Mouse (Mus musculus) MN1 (cell line): ENCODE measurements around the gene Adamtsl2.
A peak's percentile ranks its signal among the peaks of the same experiment; 100 is the strongest.

ENCODE experiments used
- DNase-seq: peaks from one replicate; pipeline ENCODE4 v3.0.0-alpha.2; 2016; ENCODE audit warnings: low spot score

Gene Adamtsl2

DNA sequence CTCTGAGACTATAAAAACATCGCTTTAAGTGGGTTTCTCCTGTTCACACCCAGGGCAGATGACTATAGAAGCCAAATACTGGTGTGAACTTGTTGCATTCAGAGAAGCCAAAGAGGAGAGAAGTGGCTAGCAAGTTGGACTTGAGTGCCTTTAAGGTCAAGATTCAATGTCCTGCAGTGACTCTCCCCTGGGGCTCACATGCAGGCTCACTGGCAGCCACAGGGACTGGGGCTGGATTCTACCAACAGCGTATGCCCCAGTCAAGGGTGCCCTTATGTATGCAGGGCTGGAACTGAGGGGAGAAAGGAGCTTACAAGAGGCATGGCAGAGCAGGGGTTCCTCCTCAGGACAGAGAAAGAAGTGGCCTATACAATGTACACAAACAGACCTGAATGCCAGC lies 40.6 kb downstream of the Adamtsl2 start:
- no peak for DNase-seq

DNA sequence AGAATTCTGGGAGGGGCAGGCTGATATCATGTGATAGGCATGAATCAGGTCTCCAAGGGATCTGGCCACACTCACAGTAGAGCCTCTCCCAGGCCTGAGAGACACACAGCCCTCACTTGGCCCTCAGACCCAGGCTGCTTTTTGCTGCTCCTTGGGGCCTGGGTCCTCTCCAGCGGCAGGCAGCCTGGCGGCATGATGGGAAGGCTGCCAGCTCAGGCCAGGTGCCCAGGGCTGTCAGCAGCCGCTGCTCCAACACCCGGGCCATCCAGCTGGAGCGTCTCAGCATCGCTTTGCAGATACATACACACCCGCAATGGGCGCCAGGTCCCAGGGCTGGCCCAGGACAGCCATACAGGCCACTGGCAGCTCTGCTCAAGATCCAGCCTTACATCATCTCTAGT lies 41.1 kb downstream of the Adamtsl2 start:
- DNase-seq: peak; percentile 84

DNA sequence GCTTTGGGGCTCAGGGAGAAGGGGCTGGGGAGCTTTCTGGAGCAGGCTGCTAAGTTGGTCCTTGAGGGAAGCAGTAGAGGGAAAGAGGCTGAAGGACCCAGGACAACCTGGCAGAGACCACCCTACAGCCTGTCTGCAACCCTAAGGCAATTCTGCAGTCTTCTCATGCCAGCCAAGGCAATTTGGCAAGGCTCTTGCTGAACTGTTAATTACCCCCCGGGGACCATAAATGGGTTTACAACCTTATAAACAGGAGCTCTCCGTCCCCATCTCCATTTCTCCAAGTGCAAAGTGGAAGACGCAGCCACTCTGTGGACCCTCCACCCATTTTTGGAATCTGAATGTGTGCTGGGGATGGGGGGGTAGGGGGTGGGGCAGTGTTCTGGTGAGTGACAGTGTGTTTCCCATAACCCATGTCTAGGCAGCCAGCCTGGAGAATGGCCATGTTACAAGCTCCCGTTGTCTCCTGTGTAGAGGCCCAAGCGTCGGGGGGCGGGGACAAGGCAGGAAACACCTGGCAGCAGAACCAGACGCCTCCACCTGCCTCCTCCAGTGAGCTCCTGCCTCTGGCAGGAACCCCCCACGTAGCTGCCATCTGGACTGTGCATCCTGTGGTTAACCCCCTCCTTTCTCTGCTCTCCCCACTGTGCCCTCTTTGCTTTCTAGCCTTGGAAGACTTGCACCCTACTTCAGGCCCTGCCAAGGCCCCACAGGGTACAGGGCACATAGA lies 42.6 kb downstream of the Adamtsl2 start:
- peak; percentile 55 for DNase-seq

DNA sequence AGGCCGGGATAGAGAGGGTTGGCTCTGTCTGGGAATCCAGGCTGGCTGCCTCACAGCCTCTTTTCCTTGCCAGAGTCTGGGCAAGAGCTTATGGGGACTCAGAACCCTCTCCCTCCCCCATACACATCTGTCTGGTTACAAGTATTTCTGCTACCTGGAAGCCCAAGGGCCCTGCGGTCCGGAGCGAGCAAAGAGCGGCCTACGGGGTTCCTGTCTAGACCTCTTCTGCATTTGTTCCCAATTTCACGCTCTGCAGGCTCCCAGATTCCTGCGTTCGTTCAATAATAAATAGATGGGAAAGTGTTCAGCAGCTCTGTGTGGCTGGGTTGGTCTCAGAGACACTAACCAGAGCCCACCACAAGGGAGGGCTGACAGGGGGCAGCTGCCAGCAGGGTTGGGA lies 43.4 kb downstream of the Adamtsl2 start:
- DNase-seq: no peak

DNA sequence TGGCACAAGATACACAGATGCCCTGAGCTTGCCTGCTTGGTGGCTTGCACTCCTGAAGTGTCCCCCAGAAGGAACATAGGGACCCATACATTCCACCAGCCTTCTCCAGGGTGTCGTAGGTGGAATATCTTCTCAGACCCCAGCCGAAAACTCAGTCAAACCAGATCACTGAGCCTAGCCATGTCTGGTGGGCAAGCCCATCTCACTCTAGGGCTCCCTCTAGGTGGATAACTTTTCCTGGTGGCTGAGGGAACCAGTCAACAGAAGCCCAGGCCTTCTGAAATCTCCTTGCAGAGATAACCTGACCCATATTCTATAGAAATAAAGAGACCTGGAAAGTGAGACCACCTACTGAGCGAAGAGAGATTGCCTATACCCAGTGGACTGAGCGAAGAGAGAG lies 43.9 kb downstream of the Adamtsl2 start:
- no peak for DNase-seq

DNA sequence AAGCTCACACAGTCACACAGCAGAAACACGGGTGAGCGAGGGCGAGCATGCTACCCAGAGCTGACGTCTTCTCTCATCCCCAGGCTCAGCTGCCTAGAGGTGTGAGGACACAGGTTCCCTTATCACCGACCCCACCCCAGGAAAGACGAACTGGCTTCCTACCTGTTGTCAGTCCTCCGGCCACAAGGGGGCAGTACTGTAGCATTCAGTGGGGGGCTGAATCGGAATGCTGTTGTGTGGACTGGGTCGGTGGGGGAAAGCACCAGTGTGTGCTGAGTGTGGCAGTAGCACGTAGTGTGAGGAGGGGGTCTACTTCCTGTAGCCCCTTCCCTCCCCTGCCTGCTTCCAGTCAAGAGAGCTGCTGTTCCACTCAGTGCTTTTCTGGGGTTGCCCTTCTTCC lies 46.8 kb downstream of the Adamtsl2 start:
- peak; percentile 29 for DNase-seq

DNA sequence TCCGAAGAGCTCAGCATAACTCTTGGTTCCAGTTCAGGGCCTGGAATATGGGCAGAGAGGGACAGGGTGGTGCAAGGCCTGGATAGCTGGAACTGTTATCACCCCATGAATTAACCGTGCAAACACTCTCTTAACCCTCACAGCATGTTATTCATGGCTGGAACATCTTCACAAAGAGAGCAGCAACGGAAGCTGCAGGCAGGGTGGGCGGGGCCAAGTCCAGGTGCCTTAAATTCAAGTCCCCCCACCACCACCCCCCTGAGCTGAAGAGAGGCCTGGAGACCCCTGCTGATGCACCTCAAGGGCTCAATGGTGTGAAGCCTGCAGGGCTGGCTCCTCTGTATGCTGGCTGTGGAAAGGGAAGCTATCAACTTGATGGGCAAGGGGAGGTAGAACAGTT lies 47.3 kb downstream of the Adamtsl2 start:
- DNase-seq: no peak

DNA sequence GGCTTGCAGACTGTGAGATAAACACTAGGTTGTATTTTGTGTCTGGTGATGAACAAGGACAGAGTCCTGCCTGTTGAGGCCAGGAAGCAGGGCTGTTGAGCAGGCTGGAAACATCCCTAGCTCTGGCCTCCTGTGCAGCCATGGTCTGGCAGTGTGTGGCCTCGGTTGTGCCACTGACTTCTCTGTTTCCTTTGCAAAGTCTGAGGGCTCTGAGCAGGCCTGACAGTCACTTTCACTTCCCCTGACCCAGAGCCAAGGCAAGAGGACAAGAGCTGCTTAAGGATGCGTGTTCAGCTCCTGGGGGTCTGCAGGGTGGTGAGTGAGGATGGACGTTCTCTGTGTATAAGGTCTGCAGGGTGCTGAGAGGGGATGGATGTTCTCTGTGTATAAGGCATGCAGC lies 49.8 kb downstream of the Adamtsl2 start:
- DNase-seq: no peak

DNA sequence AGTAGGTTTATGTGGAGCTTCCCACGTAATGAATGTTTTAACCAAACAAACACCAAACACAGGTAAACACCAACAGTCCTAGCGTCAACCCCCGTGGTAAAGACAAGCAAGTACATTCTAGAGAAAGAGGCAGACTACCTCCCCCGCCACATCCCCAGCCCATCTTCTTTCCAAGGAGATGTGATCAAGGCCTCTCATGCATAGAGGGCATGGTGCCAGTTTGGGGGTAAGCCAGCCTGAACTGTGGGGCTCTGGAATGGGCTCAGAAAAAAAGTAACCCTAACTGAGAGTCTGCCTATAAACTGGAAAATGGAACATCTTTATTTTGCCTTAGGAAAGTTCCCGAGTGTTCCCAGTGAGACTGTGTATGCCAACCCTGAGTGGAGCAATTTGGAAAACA lies 56.8 kb downstream of the Adamtsl2 start:
- DNase-seq: no peak

DNA sequence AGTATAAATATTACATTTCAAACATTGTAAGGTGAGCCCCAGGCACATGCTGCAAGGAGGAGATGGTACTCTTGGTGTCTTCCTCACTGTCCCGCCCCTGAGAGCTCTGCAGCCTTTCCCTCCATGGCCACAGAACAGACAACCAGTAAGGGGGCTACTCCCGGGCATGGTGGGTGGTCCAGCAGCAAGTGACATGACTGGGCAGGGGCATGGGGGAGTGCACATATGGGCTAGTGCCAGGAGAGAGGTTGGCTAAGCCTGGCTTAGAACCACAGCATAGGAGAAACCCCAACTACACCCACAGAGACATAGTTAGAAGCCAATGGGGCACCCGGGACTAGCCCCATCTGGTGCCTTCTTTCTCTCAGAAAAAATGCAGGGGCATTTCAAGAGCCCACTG lies 57.2 kb downstream of the Adamtsl2 start:
- no peak for DNase-seq

DNA sequence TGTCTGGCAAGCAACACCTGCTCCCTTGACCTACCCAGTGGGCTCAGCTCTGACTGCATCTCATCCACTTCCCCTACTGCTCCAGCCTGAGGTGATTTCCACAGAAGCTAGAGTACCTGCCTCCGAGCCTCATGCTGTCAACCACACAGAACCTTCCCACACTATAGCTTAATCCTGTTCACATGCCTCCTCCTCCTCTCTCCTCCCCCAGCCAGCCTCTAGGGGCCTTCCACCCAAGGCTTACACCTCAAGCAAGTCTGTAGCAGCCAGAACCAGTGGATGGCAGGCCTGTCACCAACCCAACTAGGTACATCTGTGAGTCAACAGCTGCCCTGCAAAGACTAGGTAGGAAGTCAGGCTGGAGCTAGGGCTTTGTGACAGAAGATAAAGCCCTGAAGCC lies 57.6 kb downstream of the Adamtsl2 start:
- DNase-seq: no peak

DNA sequence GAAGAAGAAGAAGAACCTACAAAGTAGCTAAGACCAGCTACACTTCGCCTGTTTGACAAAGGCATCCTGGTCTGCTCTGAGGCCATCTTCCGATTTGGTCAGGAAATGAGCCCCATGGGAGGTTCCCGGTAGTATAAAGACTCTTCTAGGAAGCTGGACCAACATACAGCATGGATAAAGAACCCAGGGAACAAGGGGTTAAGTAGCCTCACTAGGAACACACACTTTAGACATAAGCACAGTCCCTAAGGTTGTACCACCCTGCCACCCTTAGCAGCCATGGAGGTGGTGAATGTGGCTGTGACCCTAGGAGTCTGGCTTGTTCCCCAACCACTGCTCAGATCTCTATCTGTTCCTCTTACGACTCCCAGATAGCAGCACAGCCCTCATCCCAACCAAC lies 59.2 kb downstream of the Adamtsl2 start:
- no peak for DNase-seq

DNA sequence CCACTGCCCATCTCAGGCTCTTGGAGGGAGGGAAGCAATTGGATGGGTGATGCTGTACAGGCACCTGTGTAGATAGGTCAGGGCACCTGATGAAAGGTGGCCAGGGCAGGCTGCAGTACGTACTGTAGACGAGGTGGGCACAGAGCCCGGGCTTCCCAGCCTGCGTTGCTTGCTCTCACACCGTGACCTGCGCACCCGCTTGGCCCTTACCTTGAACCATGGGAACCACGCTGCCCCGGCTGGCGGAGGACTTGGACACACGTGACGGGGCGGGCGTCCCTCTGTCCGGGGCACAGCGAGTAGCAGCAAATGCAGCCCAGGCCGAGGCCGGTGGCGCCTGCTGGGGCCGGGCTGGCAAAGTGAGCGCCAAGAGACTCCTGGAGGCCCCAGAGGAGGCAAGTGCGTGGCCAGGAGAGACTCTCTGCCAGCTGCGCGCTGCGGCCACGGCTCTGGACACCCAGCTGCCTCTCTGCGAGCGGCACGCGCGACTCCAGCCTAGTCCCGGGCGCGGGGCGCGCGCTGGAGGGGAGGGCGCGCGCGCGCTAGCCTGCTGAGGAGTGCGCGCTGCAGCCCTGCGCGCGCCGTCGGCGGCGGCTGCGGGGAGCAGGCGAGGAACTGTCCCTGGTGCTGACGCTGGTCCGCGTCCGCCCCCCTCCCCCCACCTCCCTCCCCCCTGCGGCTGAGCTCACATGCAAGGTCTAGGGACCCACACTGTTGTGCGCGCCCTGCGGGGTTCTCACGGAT lies 62.9 kb downstream of the Adamtsl2 start, which contains the start of gene Fam163b:
Gene Fam163b, minus strand, starts transcription at position 542 of the 744 bp plus-strand sequence.
- DNase-seq: peak; percentile 33

DNA sequence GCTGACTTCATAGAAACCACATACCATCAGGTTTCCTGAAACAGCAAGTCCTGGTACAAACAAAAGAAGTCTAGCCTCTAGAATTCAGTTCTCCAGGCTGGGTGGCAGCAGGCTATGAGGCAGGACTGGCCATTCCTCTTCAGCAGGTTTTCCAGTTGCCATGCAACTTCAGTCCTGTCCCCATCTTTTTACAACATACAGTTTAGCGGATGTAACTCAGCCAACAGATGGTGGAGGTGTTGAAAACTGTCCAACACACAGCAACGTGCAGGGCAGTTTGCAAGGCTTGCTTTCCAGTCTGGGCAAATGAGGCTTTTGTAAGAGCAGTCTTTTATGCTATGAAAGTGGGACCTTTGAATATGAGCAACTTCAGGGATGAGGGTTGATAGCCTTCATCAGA lies 65.8 kb downstream of the Adamtsl2 start:
- no peak for DNase-seq

DNA sequence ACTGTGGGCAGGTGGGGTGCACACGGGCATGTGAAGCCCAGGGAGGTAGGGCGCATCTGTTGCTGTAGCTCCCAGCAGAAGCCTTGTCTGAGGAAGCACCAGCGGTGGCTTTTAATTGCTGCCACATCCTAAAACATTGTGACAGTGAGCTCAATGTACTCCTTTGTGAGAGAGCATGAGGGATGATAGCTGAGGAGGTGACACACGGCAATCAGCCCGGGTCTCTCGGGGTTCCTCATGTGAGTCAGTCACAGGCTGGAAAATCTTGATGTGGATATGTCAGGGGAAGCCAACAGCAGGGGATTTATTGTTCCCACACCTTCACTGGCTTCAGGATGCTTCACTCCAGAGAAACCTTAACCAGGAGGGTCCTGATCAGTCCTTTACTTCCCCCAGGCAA lies 67.7 kb downstream of the Adamtsl2 start:
- DNase-seq: no peak

DNA sequence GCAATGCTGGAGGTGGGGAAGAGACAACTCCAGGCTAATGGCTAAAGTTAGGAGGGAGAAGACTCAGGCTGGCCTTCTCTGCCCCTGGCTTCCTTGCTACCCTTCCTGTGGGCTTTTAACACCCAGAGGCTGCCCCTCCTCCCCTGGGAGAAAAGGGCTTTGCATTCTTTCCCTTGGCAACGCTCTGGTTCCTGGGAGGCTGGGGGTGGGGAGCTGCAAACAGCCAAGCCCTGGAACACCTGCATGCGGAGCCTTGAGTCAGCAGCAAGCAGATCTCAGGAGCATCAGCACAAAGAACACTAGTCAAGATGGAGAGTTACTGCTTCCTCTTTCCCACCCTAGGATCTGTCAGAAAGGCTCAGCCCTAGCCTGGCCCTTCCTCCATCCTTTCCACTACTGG lies 70.3 kb downstream of the Adamtsl2 start:
- no peak for DNase-seq

DNA sequence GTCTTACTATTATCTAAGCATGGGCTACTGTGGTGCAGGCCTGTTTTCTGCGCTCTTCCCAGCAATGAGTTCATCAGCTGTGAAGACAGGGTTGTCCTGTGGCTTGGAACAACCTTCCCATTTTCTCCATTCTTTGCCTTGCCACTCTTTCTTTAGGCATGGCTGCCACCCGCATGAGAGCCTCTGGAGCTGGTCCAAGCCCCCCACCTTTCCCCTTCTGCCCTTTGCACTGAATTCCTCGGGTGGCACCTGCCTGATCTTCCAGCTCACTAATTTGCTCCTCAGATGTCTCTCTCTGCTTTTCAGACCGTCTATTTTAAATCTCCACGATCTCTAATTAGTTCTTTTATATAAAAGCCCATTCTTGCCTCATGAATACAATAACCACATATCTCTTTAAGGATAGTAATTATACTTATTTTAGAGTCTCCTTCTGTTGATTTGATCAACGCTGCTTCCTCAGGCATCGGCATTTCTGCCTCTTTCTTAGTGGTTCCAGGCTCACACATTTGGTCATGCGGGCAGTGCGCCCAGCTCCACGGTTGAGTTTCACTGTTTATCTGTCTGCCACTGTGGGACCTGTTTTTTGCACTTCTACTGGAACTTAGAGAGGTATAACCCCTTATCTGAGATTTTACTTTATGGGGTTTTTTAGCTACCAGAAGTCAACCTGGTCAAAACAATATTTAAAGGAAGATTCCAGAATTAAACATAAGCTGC lies 75.4 kb downstream of the Adamtsl2 start:
- DNase-seq: no peak

DNA sequence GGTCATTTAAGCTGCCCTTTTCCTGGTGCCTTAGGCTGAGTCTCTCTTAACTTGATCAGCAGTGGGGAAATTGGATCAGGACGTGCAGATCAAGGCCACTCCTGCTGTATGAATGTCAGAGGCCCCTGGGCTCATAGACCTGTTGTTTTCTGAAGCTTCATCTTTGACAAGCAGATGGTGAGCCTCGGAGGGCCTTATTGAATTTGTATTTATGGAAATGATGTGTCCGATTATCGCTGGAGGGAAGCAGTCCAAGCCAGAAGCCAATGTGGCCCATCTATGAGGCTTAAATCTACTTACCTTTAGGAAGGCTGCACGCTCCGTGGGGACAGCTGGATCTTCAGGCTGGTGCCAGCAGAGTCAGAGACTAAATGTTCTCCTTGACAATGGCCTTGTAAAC lies 77.4 kb downstream of the Adamtsl2 start:
- DNase-seq: no peak
